Mouse (Mus musculus) B cell, adult 2 months (primary cell): Measurements from ENCODE around the gene Eef1akmt2.
A peak's percentile ranks its signal among the peaks of the same experiment; 100 is the strongest.

Experiments used
- DNase-seq, 2 experiments: peaks; one replicate each; pipeline ENCODE4 v3.0.0; 2022

Eef1akmt2 gene

GRCm38 (mm10) chr7:132809721-132810120 is 42.8 kb downstream of the Eef1akmt2 start:
- DNase-seq, result no peak

- no peak for DNase-seq
Observed at GRCm38 (mm10) chr7:132808841-132809682, 43.4 kb downstream of the Eef1akmt2 start.

GRCm38 (mm10) chr7:132808051-132808796 is 44.2 kb downstream of the Eef1akmt2 start:
- DNase-seq, result no peak

GRCm38 (mm10) chr7:132806926-132807857 is 45.3 kb downstream of the Eef1akmt2 start:
- peak in 1 of 2 experiments; percentile 28 for DNase-seq

GRCm38 (mm10) chr7:132806286-132806685 is 46.2 kb downstream of the Eef1akmt2 start:
- DNase-seq, result no peak

GRCm38 (mm10) chr7:132804951-132805350 is 47.5 kb downstream of the Eef1akmt2 start:
- DNase-seq, result peak in 1 of 2 experiments; percentile 19

- DNase-seq, result no peak
Observed at GRCm38 (mm10) chr7:132804461-132804860, 48.0 kb downstream of the Eef1akmt2 start.

- peak; percentile 73 to 76 for DNase-seq
Observed at GRCm38 (mm10) chr7:132803962-132804361, 48.5 kb downstream of the Eef1akmt2 start.

GRCm38 (mm10) chr7:132803336-132803735 is 49.1 kb downstream of the Eef1akmt2 start:
- no peak for DNase-seq

- no peak for DNase-seq
Observed at GRCm38 (mm10) chr7:132802691-132803090, 49.8 kb downstream of the Eef1akmt2 start.

GRCm38 (mm10) chr7:132802066-132802465 is 50.4 kb downstream of the Eef1akmt2 start:
- no peak for DNase-seq

- DNase-seq, result no peak
Observed at GRCm38 (mm10) chr7:132801509-132801908, 51.0 kb downstream of the Eef1akmt2 start.

GRCm38 (mm10) chr7:132800868-132801267 is 51.6 kb downstream of the Eef1akmt2 start:
- DNase-seq, result no peak

- no peak for DNase-seq
Observed at GRCm38 (mm10) chr7:132799119-132800016, 53.1 kb downstream of the Eef1akmt2 start.

GRCm38 (mm10) chr7:132795141-132795540 is 57.3 kb downstream of the Eef1akmt2 start:
- DNase-seq, result no peak

GRCm38 (mm10) chr7:132793467-132793866 is 59.0 kb downstream of the Eef1akmt2 start:
- no peak for DNase-seq

GRCm38 (mm10) chr7:132790447-132791219 is 61.8 kb downstream of the Eef1akmt2 start:
- no peak for DNase-seq

- no peak for DNase-seq
Observed at GRCm38 (mm10) chr7:132788826-132789225, 63.6 kb downstream of the Eef1akmt2 start.

GRCm38 (mm10) chr7:132787496-132788190 is 64.8 kb downstream of the Eef1akmt2 start:
- DNase-seq, result no peak

GRCm38 (mm10) chr7:132787022-132787421 is 65.5 kb downstream of the Eef1akmt2 start:
- DNase-seq, result no peak
